Mouse (Mus musculus): ENCODE data around the gene Mrps17.

Mrps17 gene

DNA sequence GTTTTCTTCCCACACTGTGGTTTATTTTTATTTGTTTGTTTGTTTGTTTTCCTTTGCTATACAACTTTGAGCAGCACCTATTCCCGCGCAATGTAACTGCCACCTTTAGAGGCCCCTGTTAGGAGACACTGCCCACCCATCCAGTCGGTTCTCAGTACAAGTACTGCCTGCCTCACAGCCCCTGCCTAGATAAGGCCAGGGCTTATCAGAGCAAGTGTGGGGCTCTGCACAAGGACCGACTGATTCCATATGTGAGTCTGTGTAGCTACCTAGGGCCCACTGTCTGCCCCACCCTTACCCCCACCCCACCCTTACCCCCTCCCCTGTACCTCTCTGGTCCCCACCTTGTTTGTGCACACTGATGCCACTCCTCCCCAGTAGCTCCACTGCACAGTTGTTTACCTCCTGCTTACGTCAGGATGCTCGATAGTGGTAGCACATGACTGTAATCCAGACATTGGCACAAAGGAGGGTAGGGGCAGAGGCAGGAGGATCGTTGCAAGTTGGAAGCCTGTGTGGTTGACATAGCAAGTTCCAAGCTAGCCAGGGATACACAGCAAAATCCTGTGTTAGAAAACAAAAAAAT is 27.7 kb downstream of the Mrps17 start:
- no peak for DNase-seq

GRCm38 (mm10) chr5:129744050-129744449 is 28.8 kb downstream of the Mrps17 start:
- no peak for DNase-seq

DNA sequence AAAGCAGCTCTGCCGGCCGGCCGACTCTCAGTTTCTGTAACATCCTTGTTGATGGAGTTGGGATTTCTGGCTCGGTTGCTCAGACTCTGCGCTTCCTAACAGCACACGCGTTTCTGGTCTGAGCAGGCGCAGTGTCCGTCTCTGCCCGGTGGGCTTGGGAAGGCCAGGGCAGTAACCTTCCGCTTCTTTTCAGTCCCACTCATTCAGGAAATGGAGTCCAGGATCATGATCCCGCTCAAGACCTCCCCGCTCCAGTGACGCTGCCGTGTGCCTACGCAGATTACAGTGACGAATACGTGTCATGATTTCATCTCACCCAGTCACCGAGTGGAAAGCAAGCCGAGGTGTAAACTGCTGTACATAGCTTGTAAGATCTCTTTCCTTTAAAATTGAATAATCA is 41.6 kb downstream of the Mrps17 start:
- no peak for DNase-seq

- peak in 1 of 2 experiments; percentile 37 for DNase-seq
Observed at GRCm38 (mm10) chr5:129759929-129760480, 44.7 kb downstream of the Mrps17 start.

- peak in 1 of 2 experiments; percentile 15 for DNase-seq
Observed at GRCm38 (mm10) chr5:129761865-129762540, 46.7 kb downstream of the Mrps17 start.

GRCm38 (mm10) chr5:129770443-129771355 is 55.4 kb downstream of the Mrps17 start:
- peak; percentile 51 to 71 for DNase-seq

All from kidney, postnatal 4 days (tissue).